In the genomic region with DNA sequence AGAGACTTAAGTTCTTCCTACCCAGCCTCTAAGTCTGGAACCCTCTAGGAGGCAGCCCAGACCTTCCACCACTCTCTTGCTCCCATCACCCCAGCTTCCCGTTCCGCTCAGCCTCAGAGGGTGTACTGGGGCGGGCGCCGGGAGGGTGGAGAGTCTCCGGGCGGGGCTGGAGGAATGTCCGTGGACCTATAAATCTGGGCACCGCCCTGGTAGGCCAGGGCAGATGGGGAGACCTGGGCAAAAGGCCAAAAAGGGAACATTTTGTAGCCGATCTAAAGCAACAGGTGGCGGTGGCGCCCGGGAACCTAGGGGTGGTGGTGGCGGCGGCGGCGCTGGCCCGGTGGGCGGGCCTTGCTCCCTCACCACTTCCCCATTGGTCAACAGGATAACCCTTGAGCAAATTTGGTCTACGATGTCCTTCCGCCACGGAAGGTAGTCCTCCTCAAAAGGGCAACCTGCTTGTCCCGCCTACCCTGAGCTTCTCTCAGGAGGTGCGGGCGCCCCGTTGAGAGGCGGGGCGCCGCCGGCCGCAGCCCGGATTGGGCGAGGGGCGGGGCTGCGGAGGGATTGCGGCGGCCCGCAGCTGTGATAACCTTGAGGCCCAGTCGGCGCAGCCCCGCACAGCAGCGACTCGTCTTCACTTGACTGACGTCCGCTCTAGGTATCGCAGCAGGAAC, we compare ENCODE assay signal across 8 mouse cellular contexts. TPM values are rescaled to one million over a fixed set of nuclear protein-coding genes. Genes with fewer than 3 reads are reported as not detected.
DNase-seq lines count a peak whose midpoint lies in the region; ATAC-seq lines count a peak whose summit lies in the region.

A gene (plus strand): TSS at position 411 of the 677 bp plus-strand sequence.

- H3K4me2 ChIP-seq in hindbrain, embryonic 12.5 days (replicated peaks) = peak within 1 kb of the TSS; percentile 89

- ATAC-seq in hindbrain, embryonic 12.5 days (ENCODE audit: low FRiP score) = peak; percentile 93

- H3K27me3 ChIP-seq in hindbrain, embryonic 12.5 days = no peaks in the 10 kb centered on the region

- peaks cover 22% of the 10 kb centered on the region for H3K36me3 ChIP-seq in hindbrain, embryonic 12.5 days

- H3K27ac ChIP-seq in hindbrain, embryonic 12.5 days = peak within 1 kb of the TSS; percentile 99

- WGBS in hindbrain, embryonic 12.5 days = under 1% methylated on average over 45 of the region's 46 CpGs

- DNase-seq in NIH3T3 (ENCODE audit: low read depth) = peak; percentile 98
- peak; percentile 97 for DNase-seq in cerebellum, postnatal 10 days
- peak; percentile 92 to 94 for DNase-seq in frontal cortex, postnatal 10 days (ENCODE audit: low spot score in 2 of 2)
- DNase-seq in layer of hippocampus, postnatal 14 days (ENCODE audit: low spot score in 2 of 2) = peak; percentile 94 to 98
- DNase-seq in lung, postnatal 14 days = peak; percentile 97
- DNase-seq in retina, adult 2 months (ENCODE audit: low read depth, low spot score) = peak; percentile 98
- peak; percentile 97 for DNase-seq in thymus, postnatal 36 days

- no peaks in the 10 kb centered on the region for H3K9me3 ChIP-seq in hindbrain, embryonic 12.5 days (replicated peaks)

- H3K4me1 ChIP-seq in hindbrain, embryonic 12.5 days = peaks cover 34% of the 10 kb centered on the region

- H3K4me3 ChIP-seq in hindbrain, embryonic 12.5 days = peak within 1 kb of the TSS; percentile 82

- H3K9ac ChIP-seq in hindbrain, embryonic 12.5 days = peak within 1 kb of the TSS; percentile 94

RNA-seq across cellular contexts. Expression of the gene that starts here (rescaled TPM):
- polyA plus RNA-seq in hindbrain, embryonic 12.5 days (2016; fragmentation: Nextera tagmentation; extraction: Ambion mirVana) = 1,402 and 1,486 TPM in 2 replicates
- total RNA-seq in layer of hippocampus, postnatal 14 days (2021) = 100 to 1,000 TPM; 944 to 962 TPM

Comparison
In these comparisons a context has a peak if more than half of its experiments do, and no peak if none do; other contexts are left out.
1. Peak in every context shown above with its lines: DNase-seq, ATAC-seq, H3K4me3 ChIP-seq and H3K27ac ChIP-seq.